Mouse (Mus musculus): ENCODE measurements around the gene Jag1.
A peak's percentile ranks its signal among the peaks of the same experiment; 100 is the strongest.

DNA sequence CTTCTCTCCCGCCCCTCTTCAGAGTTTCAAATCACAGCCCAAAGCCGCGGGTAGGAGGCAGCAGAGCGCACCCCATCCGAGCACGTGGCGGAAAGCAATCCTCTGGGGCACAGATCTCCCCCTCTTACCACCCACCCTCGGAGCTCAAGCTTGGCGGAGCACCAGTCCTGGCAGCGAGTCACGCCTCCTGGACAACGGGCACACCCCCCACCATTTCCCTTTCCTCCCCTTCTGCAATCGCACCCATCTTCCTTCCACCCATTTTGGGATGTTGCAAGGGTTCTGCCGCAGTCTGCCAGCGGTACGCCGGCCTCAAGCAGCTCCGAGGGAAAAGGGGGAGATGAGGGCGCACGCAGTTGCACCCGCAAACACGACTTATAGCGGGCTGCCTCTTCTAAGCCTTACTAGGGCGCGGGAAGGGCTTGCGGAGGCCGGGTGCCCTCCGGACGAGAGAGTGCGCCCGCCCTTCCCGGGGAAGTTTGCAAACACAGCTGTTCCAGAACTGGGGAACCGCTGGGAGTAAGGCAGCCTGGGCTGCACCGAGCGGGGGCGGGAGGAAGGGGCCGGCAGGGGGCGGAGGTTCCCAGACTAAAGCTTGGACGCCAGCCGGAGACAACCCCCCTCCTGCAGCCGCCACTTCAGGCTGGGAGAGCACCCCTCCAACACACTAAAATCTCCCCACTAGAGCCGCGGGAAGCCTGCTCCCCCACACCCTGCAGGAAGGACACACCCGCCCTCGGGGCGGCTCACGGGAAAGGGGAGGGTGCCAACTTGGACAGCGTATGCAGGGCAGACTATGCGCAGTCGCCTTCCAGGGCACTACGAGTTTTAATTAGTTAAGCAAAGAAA, 2.0 kb downstream of the Jag1 start:
- TF ChIP-seq CTCF (IDR thresholded peaks at IDR 0.05) (peak; percentile 86), EP300 (IDR thresholded peaks at IDR 0.05) (0 out of 2 replicates have a peak, but pooled peaks have one; percentile 32)
